Mouse (Mus musculus): ENCODE measurements around the gene Ficd. TPM values are rescaled to one million over a fixed set of nuclear protein-coding genes. Genes with fewer than 3 reads are reported as not detected.
A peak's percentile ranks its signal among the peaks of the same experiment; 100 is the strongest.

The Ficd gene
- polyA plus RNA-seq, 1 experiment from 2014 or later, result 4.9 TPM

DNA sequence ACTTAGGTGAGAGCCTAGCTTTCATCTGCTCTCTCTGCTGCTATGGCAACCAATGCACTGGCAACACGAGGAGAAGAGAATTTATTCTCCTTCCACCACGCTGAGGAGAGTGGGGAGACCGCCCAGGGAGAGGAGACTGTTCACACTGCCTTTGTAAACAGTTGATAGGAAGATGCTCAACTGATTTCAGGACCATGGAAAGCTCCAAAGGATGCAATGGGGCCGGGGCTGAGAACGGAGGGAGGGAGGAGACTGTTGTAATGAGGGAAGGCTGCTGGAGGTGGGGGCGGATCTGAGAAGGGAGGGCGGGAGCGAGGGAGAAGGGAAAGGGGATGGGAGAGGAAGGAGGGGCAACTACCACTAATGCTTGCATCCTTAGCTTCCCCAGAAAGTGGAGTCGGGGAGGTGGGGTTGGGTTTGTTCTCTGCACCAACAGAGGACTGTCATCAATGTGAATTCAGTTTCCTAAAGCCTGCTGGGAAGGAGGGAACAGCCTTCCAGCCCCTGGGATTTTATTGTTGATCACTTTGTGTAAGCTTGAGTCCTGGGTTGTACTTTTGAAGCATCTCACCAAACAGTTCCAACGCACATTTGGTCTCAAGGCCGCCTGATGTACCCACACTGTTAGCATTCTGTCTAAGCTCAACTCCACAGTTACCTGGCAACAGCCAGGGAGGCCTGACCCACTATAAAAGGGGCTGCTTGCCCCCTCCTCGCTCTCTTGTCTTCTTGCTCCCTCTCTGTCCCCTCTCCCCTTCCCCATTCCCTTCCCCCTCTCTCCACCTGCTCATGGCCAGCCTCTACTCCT lies 18.8 kb upstream of the Ficd start:
- Histone ChIP-seq H3K9ac (no peak overlapping the region), H3K4me1 (replicated peaks) (no peaks in the 10 kb centered on the region), H3K27ac (no peak overlapping the region), H3K4me2 (no peak overlapping the region), H3K36me3 (no peaks in the 10 kb centered on the region), H3K9me3 (replicated peaks) (no peaks in the 10 kb centered on the region), H3K27me3 (0 out of 2 replicates have a peak, but pooled peaks cover 9% of the 10 kb centered on the region), H3K4me3 (no peak overlapping the region)
- no peak for ATAC-seq (replicated peaks; ENCODE audit: insufficient number of reproducible peaks, insufficient read depth, low FRiP score, low read depth)
- WGBS, result 14% methylated on average over 12 of the region's 12 CpGs

DNA sequence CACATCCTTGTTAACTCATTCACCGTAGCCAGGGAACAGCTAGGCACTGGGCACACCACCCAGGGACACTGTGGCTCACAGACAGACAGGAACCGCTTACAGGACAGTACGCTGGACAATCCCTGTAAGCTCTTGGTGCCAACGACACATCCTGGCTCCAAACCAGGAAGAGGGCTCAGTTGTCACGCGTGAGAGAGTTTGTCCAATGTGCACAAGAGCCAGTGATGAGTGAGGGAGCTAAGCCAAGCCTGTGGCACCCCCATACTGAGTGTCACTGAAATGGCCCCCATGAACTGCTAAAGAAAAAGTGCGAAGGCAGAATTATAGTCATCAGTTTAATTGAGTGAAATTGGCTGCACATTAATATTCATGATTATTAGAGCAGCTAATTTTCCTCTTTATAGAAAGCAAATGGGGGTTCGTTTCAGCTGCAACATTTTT lies 16.4 kb upstream of the Ficd start:
- Histone ChIP-seq H3K4me3 (no peak overlapping the region), H3K4me2 (no peak overlapping the region), H3K9ac (no peak overlapping the region), H3K27ac (no peak overlapping the region), H3K36me3 (no peaks in the 10 kb centered on the region), H3K4me1 (replicated peaks) (no peaks in the 10 kb centered on the region), H3K9me3 (replicated peaks) (no peaks in the 10 kb centered on the region), H3K27me3 (peaks cover 24% of the 10 kb centered on the region)
- no peak for ATAC-seq (replicated peaks; ENCODE audit: insufficient number of reproducible peaks, insufficient read depth, low FRiP score, low read depth)
- WGBS, result 75% methylated on average over 8 of the region's 8 CpGs

DNA sequence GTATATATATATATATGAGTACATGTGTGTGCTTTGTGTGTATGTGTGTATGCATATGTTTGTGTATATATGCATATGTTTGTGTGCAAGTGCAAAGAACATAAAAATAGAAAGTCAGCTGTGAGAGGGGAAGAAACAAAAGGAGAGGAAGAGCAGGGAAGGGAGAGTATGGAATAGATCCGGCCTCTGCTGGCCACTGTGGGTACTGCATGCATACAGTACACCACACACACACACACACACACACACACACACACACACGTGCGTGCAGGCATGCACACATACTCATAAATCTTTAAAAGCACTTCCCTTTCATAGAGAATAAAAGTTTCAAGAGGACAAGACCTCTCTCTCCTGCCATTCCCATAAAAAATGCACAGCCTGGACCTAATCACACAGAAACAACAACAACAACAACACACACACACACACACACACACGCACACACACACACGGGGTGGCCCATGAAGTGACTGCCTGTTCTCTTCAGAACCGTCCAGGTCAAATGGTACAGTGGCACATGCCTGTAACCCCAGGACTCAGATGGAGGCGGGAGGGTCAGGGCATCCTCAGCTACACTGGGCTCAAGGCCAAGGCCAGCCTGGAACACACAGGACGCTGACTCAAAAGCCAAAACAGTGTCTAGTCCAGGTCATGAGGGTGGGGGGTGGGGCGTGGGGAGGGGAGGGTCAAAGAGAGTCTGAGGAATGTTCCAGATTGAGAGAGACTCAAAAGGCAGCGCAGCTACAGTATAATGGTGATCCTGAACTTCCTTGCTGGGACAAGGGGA lies 13.2 kb upstream of the Ficd start:
- no peak for ATAC-seq (replicated peaks; ENCODE audit: insufficient number of reproducible peaks, insufficient read depth, low FRiP score, low read depth)

DNA sequence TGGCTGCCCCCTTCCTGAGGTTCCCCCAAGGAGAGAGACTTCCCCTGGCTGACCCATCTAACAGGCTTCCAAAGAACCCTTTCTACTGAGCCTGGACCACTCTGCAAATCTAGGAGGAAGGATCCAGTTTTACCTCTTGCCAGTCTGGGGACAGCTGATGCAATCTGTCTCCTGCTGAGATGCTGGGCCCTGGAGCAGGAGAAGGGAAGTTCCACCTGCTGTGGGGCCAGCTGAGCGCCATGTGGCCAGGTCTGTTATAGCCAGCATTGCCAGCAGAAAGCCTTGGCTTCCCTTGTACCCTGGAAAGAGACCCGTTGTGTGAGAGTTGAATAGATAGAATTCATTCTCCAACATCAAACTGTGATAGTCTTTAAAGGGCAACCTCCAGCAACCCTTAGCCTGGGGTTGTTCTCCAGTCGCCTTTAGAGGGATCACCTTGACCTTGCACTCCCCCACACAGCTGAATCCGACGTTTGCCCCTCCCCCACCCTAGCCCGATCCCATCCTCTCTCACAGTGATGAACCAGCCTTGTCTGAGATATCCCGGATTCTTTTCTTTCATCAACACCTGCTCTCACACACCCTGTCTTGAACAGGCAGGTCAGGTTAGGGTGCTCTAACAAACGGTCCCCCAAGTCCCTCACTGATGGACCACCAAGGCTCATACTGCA lies 11.9 kb upstream of the Ficd start:
- H3K36me3 ChIP-seq, result no peaks in the 10 kb centered on the region
- no peak for ATAC-seq (replicated peaks; ENCODE audit: insufficient number of reproducible peaks, insufficient read depth, low FRiP score, low read depth)
- 21% methylated on average over 8 of the region's 8 CpGs for WGBS
- no peak overlapping the region for H3K4me2 ChIP-seq
- no peaks in the 10 kb centered on the region for H3K4me1 ChIP-seq (replicated peaks)
- peaks cover 30% of the 10 kb centered on the region for H3K27me3 ChIP-seq
- H3K27ac ChIP-seq, result no peak overlapping the region
- H3K9ac ChIP-seq, result no peak overlapping the region
- no peak overlapping the region for H3K4me3 ChIP-seq
- no peaks in the 10 kb centered on the region for H3K9me3 ChIP-seq (replicated peaks)

More for the DNA sequence above, 13.2 kb upstream of the Ficd start:
- Histone ChIP-seq H3K9me3 (replicated peaks) (no peaks in the 10 kb centered on the region), H3K4me3 (no peak overlapping the region), H3K9ac (no peak overlapping the region), H3K4me1 (replicated peaks) (no peaks in the 10 kb centered on the region), H3K27me3 (peaks cover 33% of the 10 kb centered on the region), H3K4me2 (no peak overlapping the region), H3K36me3 (no peaks in the 10 kb centered on the region), H3K27ac (no peak overlapping the region)
- WGBS, result 79% methylated on average over 10 of the region's 10 CpGs

DNA sequence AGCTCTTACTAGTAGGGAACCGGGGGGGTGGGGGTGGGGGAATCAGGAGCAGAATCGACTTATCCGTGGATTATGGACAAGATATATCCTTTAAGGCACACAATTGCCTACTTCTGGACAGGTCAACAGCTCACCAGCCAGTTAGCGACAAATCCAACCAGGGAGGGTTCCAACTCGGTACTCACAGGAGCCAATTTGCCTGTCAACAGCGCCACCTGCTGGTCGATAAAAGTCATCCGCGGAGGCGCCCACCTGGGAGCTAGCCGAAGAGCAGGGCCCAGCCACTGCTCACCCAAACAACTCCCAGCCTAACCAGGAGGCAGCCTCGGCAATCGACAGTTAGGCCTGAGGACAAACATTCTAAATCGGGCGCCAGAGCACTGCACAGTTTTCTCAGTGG lies 11.2 kb upstream of the Ficd start, which contains the start of gene 1700069L16Rik:
Gene 1700069L16Rik, minus strand, starts transcription at position 327 of the 400 bp plus-strand sequence.
- Histone ChIP-seq H3K4me2 (no peak within 1 kb of the TSS), H3K4me1 (replicated peaks) (no peaks in the 10 kb centered on the region), H3K27ac (no peak within 1 kb of the TSS), H3K9ac (no peak within 1 kb of the TSS), H3K9me3 (replicated peaks) (no peaks in the 10 kb centered on the region), H3K27me3 (peaks cover 28% of the 10 kb centered on the region), H3K36me3 (no peaks in the 10 kb centered on the region), H3K4me3 (no peak within 1 kb of the TSS)
- 0 out of 2 replicates have a peak, but pooled peaks have one; percentile 18 for ATAC-seq (replicated peaks; ENCODE audit: insufficient number of reproducible peaks, insufficient read depth, low FRiP score, low read depth)
- WGBS, result 2% methylated on average over 15 of the region's 15 CpGs

DNA sequence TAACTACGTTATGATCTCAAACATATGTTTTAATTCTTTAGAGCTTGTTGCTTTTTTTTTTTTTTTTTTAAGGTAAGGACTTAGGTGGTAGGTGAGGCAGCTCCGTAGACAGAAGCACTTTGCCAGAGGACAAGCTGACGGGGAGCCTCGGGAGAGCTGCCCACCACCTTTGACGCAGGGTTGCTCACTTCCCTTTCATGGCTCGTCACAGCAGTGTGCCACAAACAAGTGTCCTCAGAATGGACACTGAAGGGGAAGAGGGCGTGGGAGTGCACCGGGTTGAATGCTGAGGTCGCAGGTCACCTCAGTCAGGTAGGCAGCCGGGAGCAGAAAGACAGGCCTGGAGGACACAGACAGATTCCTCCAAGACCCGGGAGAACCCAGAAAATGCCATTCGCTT lies 10.2 kb upstream of the Ficd start:
- no peak overlapping the region for H3K4me2 ChIP-seq
- WGBS, result 75% methylated on average over 12 of the region's 12 CpGs
- H3K9ac ChIP-seq, result no peak overlapping the region
- no peak for ATAC-seq (replicated peaks; ENCODE audit: insufficient number of reproducible peaks, insufficient read depth, low FRiP score, low read depth)
- H3K36me3 ChIP-seq, result no peaks in the 10 kb centered on the region
- H3K27ac ChIP-seq, result no peak overlapping the region
- H3K4me1 ChIP-seq (replicated peaks), result no peaks in the 10 kb centered on the region
- no peak overlapping the region for H3K4me3 ChIP-seq
- peaks cover 28% of the 10 kb centered on the region for H3K27me3 ChIP-seq
- no peaks in the 10 kb centered on the region for H3K9me3 ChIP-seq (replicated peaks)

DNA sequence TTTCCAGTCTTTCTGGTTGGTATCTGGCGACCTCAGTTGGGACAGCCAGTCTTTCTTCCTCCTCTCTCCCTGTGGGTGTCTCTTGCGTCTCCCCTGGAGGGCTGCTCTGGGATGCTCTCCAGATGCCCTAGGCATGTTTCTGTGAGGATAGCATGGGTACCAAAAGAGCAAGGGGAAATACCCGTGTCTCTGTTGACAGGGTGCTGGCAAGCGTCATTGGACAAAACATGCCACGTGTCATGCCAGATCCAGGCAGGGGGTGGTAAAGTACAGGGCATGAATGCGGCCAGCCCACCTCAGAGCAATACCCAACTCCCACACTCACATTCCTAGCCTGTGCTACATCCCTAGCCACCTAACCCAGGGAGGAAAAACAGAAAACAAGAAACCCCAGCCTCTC lies 9.0 kb upstream of the Ficd start:
- no peaks in the 10 kb centered on the region for H3K4me1 ChIP-seq (replicated peaks)
- 58% methylated on average over 6 of the region's 6 CpGs for WGBS
- H3K4me3 ChIP-seq, result no peak overlapping the region
- H3K4me2 ChIP-seq, result no peak overlapping the region
- no peak overlapping the region for H3K27ac ChIP-seq
- peaks cover 28% of the 10 kb centered on the region for H3K27me3 ChIP-seq
- H3K36me3 ChIP-seq, result no peaks in the 10 kb centered on the region
- H3K9me3 ChIP-seq (replicated peaks), result no peaks in the 10 kb centered on the region
- H3K9ac ChIP-seq, result no peak overlapping the region
- no peak for ATAC-seq (replicated peaks; ENCODE audit: insufficient number of reproducible peaks, insufficient read depth, low FRiP score, low read depth)

DNA sequence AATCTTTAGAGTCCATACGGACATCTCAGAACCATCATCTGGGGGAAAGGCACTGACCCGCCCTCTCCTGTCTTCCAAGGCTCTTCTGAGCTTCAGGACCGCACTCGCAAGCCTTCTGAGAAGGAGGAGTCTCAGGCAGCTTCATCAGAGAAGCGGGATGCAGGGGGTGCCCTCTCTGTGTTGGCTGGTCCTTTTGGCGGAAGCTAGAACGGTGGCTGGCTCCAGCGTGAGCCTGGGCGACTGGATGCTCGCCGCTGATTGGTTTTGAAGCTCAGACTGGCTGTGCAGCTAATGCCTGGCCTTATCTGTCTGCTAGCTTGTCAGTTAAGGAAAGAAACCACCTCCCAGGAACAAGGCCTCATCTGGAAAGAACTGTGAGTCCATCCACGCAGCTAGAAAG lies 8.4 kb upstream of the Ficd start:
- Histone ChIP-seq H3K4me1 (replicated peaks) (no peaks in the 10 kb centered on the region), H3K9ac (no peak overlapping the region), H3K27me3 (peaks cover 28% of the 10 kb centered on the region), H3K27ac (no peak overlapping the region), H3K36me3 (no peaks in the 10 kb centered on the region), H3K4me3 (no peak overlapping the region), H3K4me2 (no peak overlapping the region), H3K9me3 (replicated peaks) (no peaks in the 10 kb centered on the region)
- WGBS, result 45% methylated on average over 12 of the region's 12 CpGs
- no peak for ATAC-seq (replicated peaks; ENCODE audit: insufficient number of reproducible peaks, insufficient read depth, low FRiP score, low read depth)

DNA sequence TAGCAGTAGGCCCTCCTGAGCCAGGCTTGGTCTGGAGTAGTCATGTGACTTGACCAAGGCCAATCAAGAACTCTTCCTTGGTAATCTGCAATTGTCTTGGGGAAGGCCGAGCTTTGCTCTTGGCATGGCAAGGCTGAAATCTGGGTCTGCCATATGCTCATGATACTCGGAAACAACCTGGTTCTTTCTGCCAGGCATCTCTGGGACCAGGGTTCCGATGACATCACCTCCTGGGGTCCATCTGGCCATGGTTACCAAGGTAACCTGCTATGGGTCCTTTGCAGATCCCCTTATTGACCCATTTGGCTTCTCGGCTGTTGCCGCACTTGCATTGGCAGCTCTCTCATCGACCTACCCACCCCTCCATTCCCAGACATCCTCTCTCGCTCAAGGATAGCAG lies 7.6 kb upstream of the Ficd start:
- Histone ChIP-seq H3K4me1 (replicated peaks) (no peaks in the 10 kb centered on the region), H3K36me3 (no peaks in the 10 kb centered on the region), H3K4me3 (no peak overlapping the region), H3K27me3 (peaks cover 25% of the 10 kb centered on the region), H3K9ac (no peak overlapping the region), H3K9me3 (replicated peaks) (no peaks in the 10 kb centered on the region), H3K4me2 (no peak overlapping the region), H3K27ac (no peak overlapping the region)
- WGBS, result 76% methylated on average over 7 of the region's 7 CpGs
- no peak for ATAC-seq (replicated peaks; ENCODE audit: insufficient number of reproducible peaks, insufficient read depth, low FRiP score, low read depth)

DNA sequence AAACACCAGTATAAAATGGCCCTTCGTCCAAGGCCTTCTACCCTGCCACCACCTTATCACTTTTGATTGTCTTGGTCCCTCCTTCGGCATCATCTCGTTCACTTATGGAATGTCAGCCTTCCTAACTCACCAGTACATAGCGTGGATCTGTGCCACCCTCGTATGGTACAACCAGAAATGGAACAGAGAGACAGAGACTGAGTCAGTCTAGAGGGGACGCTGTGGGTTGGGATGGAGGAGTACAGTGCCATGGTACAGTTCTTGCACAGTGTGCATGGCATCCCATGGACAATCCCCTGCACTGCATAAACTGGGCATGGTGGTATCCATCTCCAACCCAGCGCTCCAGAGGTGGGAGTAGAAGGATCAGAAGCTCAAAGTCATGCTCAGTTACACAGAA lies 6.9 kb upstream of the Ficd start:
- Histone ChIP-seq H3K4me2 (no peak overlapping the region), H3K4me1 (replicated peaks) (no peaks in the 10 kb centered on the region)
- 76% methylated on average over 7 of the region's 7 CpGs for WGBS

DNA sequence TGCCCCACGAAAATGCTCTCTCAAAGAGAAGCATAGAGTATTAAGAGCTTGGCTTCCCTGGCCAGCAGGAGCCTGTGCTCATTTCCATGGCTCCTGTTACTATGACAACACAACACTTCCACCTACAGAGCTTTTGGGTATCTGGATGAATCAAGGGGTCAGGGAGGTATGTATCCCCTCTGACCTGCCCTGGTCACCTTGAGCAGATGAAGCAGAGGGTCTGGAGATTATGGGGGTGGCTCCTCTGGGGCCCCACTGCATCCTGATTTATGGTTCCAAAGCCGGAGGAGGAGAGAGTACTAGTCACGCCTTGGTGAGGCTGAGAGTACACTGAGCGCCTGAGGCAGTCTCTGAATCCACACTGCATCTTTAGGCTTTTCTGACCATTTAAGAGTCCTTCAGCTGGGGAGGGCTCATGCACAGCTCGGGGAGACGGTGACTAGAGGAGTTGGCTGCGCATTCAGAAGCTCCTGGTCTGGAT lies 4.9 kb upstream of the Ficd start:
- ATAC-seq (replicated peaks; ENCODE audit: insufficient number of reproducible peaks, insufficient read depth, low FRiP score, low read depth), result no peak
- 71% methylated on average over 7 of the region's 7 CpGs for WGBS
- no peaks in the 10 kb centered on the region for H3K36me3 ChIP-seq
- no peak overlapping the region for H3K27ac ChIP-seq
- no peak overlapping the region for H3K9ac ChIP-seq
- H3K4me1 ChIP-seq (replicated peaks), result peaks cover 2% of the 10 kb centered on the region; the same call in 1 of the 2 replicates
- H3K9me3 ChIP-seq (replicated peaks), result no peaks in the 10 kb centered on the region
- H3K27me3 ChIP-seq, result peaks cover 12% of the 10 kb centered on the region
- H3K4me2 ChIP-seq, result no peak overlapping the region
- H3K4me3 ChIP-seq, result no peak overlapping the region

More for the DNA sequence above, 6.9 kb upstream of the Ficd start:
- H3K27me3 ChIP-seq, result peaks cover 19% of the 10 kb centered on the region
- no peak for ATAC-seq (replicated peaks; ENCODE audit: insufficient number of reproducible peaks, insufficient read depth, low FRiP score, low read depth)
- H3K9me3 ChIP-seq (replicated peaks), result no peaks in the 10 kb centered on the region
- H3K4me3 ChIP-seq, result no peak overlapping the region
- H3K36me3 ChIP-seq, result no peaks in the 10 kb centered on the region
- H3K9ac ChIP-seq, result no peak overlapping the region
- H3K27ac ChIP-seq, result no peak overlapping the region
